Comparison of ENCODE assay signal across 9 mouse cellular contexts in the genomic region with DNA sequence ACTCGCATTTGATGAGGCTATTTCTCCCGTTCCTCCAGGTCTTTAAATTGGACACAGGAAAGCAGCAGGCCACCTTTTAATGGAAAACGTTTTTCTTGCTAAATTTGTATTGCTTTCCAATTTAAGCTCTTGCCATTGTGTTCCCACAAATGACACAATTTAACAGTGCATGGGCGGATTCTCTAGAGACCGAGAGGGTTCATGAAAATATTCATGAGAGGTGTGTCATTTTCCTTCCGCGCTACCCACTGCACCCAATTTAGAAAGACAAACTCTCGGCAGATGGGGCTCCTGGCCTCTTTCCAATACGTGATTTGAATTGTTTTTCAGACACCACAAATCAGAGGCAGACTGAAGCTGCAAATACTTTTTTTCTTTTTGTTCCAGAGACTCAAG.
DNase-seq lines count a peak whose midpoint lies in the region; ATAC-seq and TF ChIP-seq lines count a peak whose summit lies in the region.
"Had no signal": no experiment of that assay in that cellular context is flagged by ENCODE, and none has a peak within 500 bp of the region (broad histone marks: within the 10 kb centered on the region; RNA-seq: fewer than 3 reads in every experiment).

No protein-coding gene starts in this region.

- peak overlapping the region; percentile 68 for H3K27ac ChIP-seq in forebrain, embryonic 14.5 days (ENCODE audit: low read depth, low read length)
- H3K27ac ChIP-seq in midbrain, embryonic 15.5 days, result peak overlapping the region; percentile 75
- H3K27ac ChIP-seq in heart, adult 2 months, result no peak overlapping the region

- no peak overlapping the region for H3K4me3 ChIP-seq in forebrain, embryonic 14.5 days (ENCODE audit: low read depth, low read length)
- no peak overlapping the region for H3K4me3 ChIP-seq in midbrain, embryonic 15.5 days
- no peak overlapping the region for H3K4me3 ChIP-seq in heart, adult 2 months

- no peak overlapping the region for H3K4me2 ChIP-seq in forebrain, embryonic 14.5 days (ENCODE audit: low read length)
- H3K4me2 ChIP-seq in midbrain, embryonic 15.5 days, result 0 out of 2 replicates have a peak overlapping the region, but pooled peaks have one; percentile 11

- H3K27me3 ChIP-seq in forebrain, embryonic 14.5 days (replicated peaks; ENCODE audit: control insufficient read depth, insufficient read depth, low read length), result no peaks in the 10 kb centered on the region
- no peaks in the 10 kb centered on the region for H3K27me3 ChIP-seq in midbrain, embryonic 15.5 days (replicated peaks)
- H3K27me3 ChIP-seq in heart, adult 2 months (ENCODE audit: control insufficient read depth, insufficient read depth, low read length), result no peaks in the 10 kb centered on the region

- 0 out of 2 replicates have a peak, but pooled peaks have one; percentile 27 for ATAC-seq in cerebellum, adult (ENCODE audit: insufficient number of reproducible peaks, low FRiP score, low TSS enrichment)
- peak; percentile 36; the same call in 1 of the 2 replicates for ATAC-seq in forebrain, embryonic 14.5 days
- ATAC-seq in midbrain, embryonic 15.5 days (replicated peaks), result peak; percentile 41; the same call in 1 of the 2 replicates

- H3K36me3 ChIP-seq in forebrain, embryonic 14.5 days (ENCODE audit: control insufficient read depth, insufficient read depth, low read length), result no peaks in the 10 kb centered on the region
- H3K36me3 ChIP-seq in midbrain, embryonic 15.5 days (replicated peaks), result no peaks in the 10 kb centered on the region
- H3K36me3 ChIP-seq in heart, adult 2 months (ENCODE audit: control insufficient read depth, insufficient read depth, low read length), result no peaks in the 10 kb centered on the region

- H3K4me1 ChIP-seq in forebrain, embryonic 14.5 days (ENCODE audit: control insufficient read depth, insufficient read depth, low read length), result peaks cover 18% of the 10 kb centered on the region
- peaks cover 42% of the 10 kb centered on the region for H3K4me1 ChIP-seq in midbrain, embryonic 15.5 days
- H3K4me1 ChIP-seq in heart, adult 2 months (ENCODE audit: control insufficient read depth, insufficient read depth, low read length), result no peaks in the 10 kb centered on the region

- H3K79me2 ChIP-seq in heart, adult 2 months (replicated peaks; ENCODE audit: control insufficient read depth, insufficient read depth, low read length), result no peaks in the 10 kb centered on the region

- DNase-seq in forebrain, embryonic 14.5 days (ENCODE audit: low spot score), result peak; percentile 80
- peak; percentile 80 for DNase-seq in layer of hippocampus, adult 9-10 months (ENCODE audit: low spot score)
- DNase-seq in urinary bladder, postnatal 10 days (ENCODE audit: low spot score), result no peak
- no peak for DNase-seq in spleen, postnatal 4 days (ENCODE audit: low spot score in 2 of 2)
- DNase-seq in heart, adult 2 months, result no peak
- DNase-seq in testis, postnatal 10 days (ENCODE audit: low spot score), result no peak
- DNase-seq: adrenal gland, adult 8-10 months had no signal

- TF ChIP-seq EP300 in heart, adult 2 months (IDR thresholded peaks at IDR 0.05; ENCODE audit: insufficient read depth, low read depth, low read length), result no peak

- intact Hi-C loops in heart, adult 2 months (cut with DNase I), result no loop called here

- TF ChIP-seq CTCF in heart, adult 2 months (IDR thresholded peaks at IDR 0.05), result no peak

- 17% methylated on average over 9 of the region's 9 CpGs for whole genome bisulfite sequencing in forebrain, embryonic 14.5 days
- WGBS in midbrain, embryonic 15.5 days, result 25% methylated on average over 9 of the region's 9 CpGs
- 66% methylated on average over 9 of the region's 9 CpGs for WGBS in heart, adult 2 months

- TF ChIP-seq POLR2A in heart, adult 2 months (IDR thresholded peaks at IDR 0.05; ENCODE audit: insufficient read depth, low read depth, low read length), result no peak

- H3K9me3 ChIP-seq in forebrain, embryonic 14.5 days (replicated peaks; ENCODE audit: control insufficient read depth, low read length), result no peaks in the 10 kb centered on the region
- no peaks in the 10 kb centered on the region for H3K9me3 ChIP-seq in midbrain, embryonic 15.5 days

- no peak overlapping the region for H3K9ac ChIP-seq in forebrain, embryonic 14.5 days (ENCODE audit: low read length)
- no peak overlapping the region for H3K9ac ChIP-seq in midbrain, embryonic 15.5 days
- no peak overlapping the region for H3K9ac ChIP-seq in heart, adult 2 months (ENCODE audit: low read depth, low read length)

Comparison
In these comparisons a context has a peak if more than half of its experiments do, and no peak if none do; other contexts are left out.
1. DNase-seq: peak in forebrain, embryonic 14.5 days (single experiment) and layer of hippocampus, adult 9-10 months (single experiment); none in urinary bladder, postnatal 10 days (single experiment), spleen, postnatal 4 days (0 of 2), heart, adult 2 months (0 of 2) and testis, postnatal 10 days (single experiment).
2. Peak in every context shown above with its lines, with median percentiles within 50 percentile points of each other: ATAC-seq.